Mouse (Mus musculus) forebrain, embryonic 10.5 days (tissue): ENCODE data around the gene Mon1b. TPM values are rescaled to one million over a fixed set of nuclear protein-coding genes. Genes with fewer than 3 reads are reported as not detected.

Experiments
- DNase-seq: peaks from one replicate; pipeline ENCODE4 v3.0.0-alpha.2; 2017; ENCODE audit warnings: low spot score; ENCODE audit errors: extremely low spot score
- H3K27ac ChIP-seq: fragments of 300-500 bp; sonication (generic); 2 replicates; pipeline ENCODE4 v1.5.1; 2016; ENCODE audit warnings: mild to moderate bottlenecking
- H3K27me3 ChIP-seq: fragments of 300-500 bp; sonication (generic); 2 replicates; pipeline ENCODE4 v1.6.1; 2016; ENCODE audit warnings: mild to moderate bottlenecking; ENCODE audit not compliant: poor library complexity, severe bottlenecking
- H3K36me3 ChIP-seq: fragments of 300-500 bp; sonication (generic); replicated peaks from 2 replicates; pipeline ENCODE4 v1.6.1; 2016; ENCODE audit warnings: mild to moderate bottlenecking, moderate library complexity
- H3K4me1 ChIP-seq: fragments of 300-500 bp; sonication (generic); 2 replicates; pipeline ENCODE4 v1.6.1; 2016
- H3K4me3 ChIP-seq: fragments of 300-500 bp; sonication (generic); 2 replicates; pipeline ENCODE4 v1.5.1; 2016; ENCODE audit warnings: mild to moderate bottlenecking, moderate library complexity
- H3K9me3 ChIP-seq: fragments of 300-500 bp; sonication (generic); 2 replicates; pipeline ENCODE4 v1.6.1; 2016; ENCODE audit warnings: mild to moderate bottlenecking, moderate library complexity
- WGBS: fragments of 180-500 bp; shearing (Covaris S2); methylation state at CpG from one replicate; pipeline ENCODE4 v1.1.7; 2016; 5-methylcytosine and 5-hydroxymethylcytosine counted together
- polyA plus RNA-seq: library from polyadenylated mRNA; unstranded; fragments of >200 nt; fragmentation: Nextera tagmentation; extraction: Ambion mirVana; gene quantifications from 2 replicates; pipeline ENCODE4 v1.2.1, GENCODE M21; 2016

The Mon1b gene
- polyA plus RNA-seq, 1 experiment from 2014 or later = 8.7 TPM

- Histone ChIP-seq H3K27me3 (no peaks in the 10 kb centered on the region), H3K4me1 (no peaks in the 10 kb centered on the region), H3K9me3 (no peaks in the 10 kb centered on the region), H3K36me3 (no peaks in the 10 kb centered on the region), H3K27ac (no peak overlapping the region), H3K4me3 (no peak overlapping the region)
- DNase-seq = no peak
- WGBS = 94% methylated on average over 5 of the region's 5 CpGs
Observed at GRCm38 (mm10) chr8:113656154-113656553, 20.8 kb downstream of the Mon1b start.

DNA sequence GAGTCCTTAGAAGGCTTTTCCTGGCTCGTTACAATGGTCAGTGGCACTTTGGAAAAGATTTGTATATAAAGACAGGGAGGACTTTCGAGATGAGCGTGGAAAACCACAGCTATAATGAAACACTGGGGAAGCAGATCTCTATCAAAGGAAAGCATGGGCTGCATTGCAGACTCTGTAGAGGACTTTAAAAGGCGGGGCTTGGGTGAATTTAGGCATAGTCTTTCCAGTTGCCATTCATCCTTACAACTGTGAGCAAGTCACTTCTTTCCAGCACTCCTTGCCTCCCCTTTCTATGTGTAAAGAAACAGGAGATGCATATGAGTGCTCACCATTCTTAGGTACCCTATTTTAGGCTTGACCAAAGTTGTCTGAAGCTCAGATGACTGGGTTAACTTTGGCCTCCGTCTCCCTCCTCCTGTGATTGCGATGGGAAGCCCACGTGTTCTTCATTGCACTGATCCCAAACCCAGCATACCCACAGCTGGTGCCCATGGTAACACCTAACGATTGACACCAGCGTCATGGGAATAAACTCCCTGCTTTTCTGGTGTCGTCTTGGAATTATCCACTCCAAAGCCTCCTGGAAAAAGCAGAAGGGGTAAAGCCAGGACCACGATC lies 21.4 kb downstream of the Mon1b start:
- Histone ChIP-seq H3K9me3 (no peaks in the 10 kb centered on the region), H3K27me3 (no peaks in the 10 kb centered on the region), H3K36me3 (no peaks in the 10 kb centered on the region), H3K27ac (no peak overlapping the region), H3K4me3 (no peak overlapping the region), H3K4me1 (no peaks in the 10 kb centered on the region)
- 84% methylated on average over 11 of the region's 11 CpGs for WGBS
- no peak for DNase-seq

GRCm38 (mm10) chr8:113660128-113660527 lies 24.7 kb downstream of the Mon1b start:
- DNase-seq = no peak
- H3K4me3 ChIP-seq = no peak overlapping the region
- H3K4me1 ChIP-seq = peaks cover 5% of the 10 kb centered on the region
- H3K9me3 ChIP-seq = no peaks in the 10 kb centered on the region
- H3K27ac ChIP-seq = no peak overlapping the region
- WGBS = 92% methylated on average over 1 of the region's 1 CpGs
- H3K36me3 ChIP-seq = no peaks in the 10 kb centered on the region
- H3K27me3 ChIP-seq = no peaks in the 10 kb centered on the region

DNA sequence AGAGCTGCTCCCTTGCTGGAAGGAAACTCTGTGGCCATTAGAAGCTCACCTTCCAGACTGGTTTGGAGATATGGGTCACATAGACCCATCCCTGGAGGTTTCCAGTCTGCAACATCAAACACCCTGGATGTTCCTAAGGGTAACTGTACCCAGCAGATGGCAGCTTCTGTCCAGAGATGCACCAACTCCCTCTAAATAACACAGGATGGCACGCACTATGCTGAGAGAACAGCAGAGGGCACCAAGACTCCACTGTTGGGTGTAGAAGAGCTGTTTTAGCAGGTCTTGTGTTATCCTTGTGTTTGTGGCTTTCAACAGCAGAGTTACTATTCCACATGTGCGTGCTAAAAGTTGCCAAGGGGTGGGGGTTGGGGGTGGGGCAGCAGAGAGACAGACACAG lies 29.2 kb downstream of the Mon1b start:
- peak; percentile 76 for DNase-seq
- Histone ChIP-seq H3K9me3 (no peaks in the 10 kb centered on the region), H3K36me3 (no peaks in the 10 kb centered on the region), H3K27me3 (no peaks in the 10 kb centered on the region), H3K27ac (peak overlapping the region; percentile 48), H3K4me1 (peaks cover 36% of the 10 kb centered on the region), H3K4me3 (no peak overlapping the region)
- WGBS = 16% methylated on average over 2 of the region's 2 CpGs

DNA sequence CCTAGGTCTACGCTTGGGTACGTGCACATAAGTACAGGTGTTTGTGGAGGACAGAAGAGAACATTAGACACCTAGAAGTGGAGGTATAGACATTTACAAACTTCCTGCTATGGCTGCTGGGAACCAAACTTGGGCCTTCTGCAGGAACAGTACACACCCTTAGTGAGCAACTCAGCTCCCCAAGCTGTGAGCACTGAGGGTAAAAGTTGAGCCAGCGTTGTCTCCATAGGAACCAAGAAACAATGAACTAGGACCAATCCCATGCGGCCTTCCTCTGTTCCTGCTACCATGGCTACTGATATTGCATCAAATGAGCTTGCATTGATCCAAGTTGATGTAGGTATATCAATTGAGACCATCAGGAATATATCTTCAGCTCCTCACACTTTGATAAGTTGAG lies 29.6 kb downstream of the Mon1b start:
- Histone ChIP-seq H3K4me1 (peaks cover 40% of the 10 kb centered on the region), H3K27me3 (no peaks in the 10 kb centered on the region), H3K36me3 (no peaks in the 10 kb centered on the region), H3K9me3 (no peaks in the 10 kb centered on the region), H3K27ac (peak overlapping the region; percentile 48), H3K4me3 (no peak overlapping the region)
- 62% methylated on average over 4 of the region's 4 CpGs for WGBS
- no peak for DNase-seq

GRCm38 (mm10) chr8:113665951-113666350 lies 30.6 kb downstream of the Mon1b start:
- WGBS = 89% methylated on average over 8 of the region's 8 CpGs
- peak overlapping the region; percentile 65; the same call in 1 of the 2 replicates for H3K27ac ChIP-seq
- H3K4me3 ChIP-seq = no peak overlapping the region
- peaks cover 40% of the 10 kb centered on the region for H3K4me1 ChIP-seq
- no peak for DNase-seq
- H3K9me3 ChIP-seq = no peaks in the 10 kb centered on the region
- no peaks in the 10 kb centered on the region for H3K36me3 ChIP-seq
- no peaks in the 10 kb centered on the region for H3K27me3 ChIP-seq

- 53% methylated on average over 16 of the region's 16 CpGs for WGBS
- Histone ChIP-seq H3K9me3 (no peaks in the 10 kb centered on the region), H3K27ac (peak overlapping the region; percentile 65), H3K4me1 (peaks cover 40% of the 10 kb centered on the region), H3K4me3 (no peak overlapping the region), H3K27me3 (no peaks in the 10 kb centered on the region), H3K36me3 (no peaks in the 10 kb centered on the region)
- DNase-seq = peak; percentile 32
Observed at GRCm38 (mm10) chr8:113666714-113667432, 31.5 kb downstream of the Mon1b start.

DNA sequence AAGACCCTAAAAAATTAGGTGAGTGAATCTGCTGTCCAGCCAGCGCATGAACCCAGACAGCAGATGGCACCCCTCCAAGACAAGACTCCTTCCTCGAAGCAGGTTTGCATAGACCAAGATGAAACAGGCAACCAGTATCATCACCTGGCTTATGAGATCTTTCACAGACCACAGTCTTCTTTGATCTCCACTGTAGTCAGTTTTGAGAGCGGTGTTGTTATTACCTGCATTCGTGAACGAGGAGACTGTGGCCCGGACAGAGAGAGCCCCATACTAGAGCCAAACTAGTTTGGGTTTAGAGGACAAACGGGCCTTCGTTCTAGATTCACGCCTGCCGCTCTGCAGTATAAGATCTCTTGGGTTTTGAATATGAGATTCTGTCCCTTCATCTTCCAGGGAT lies 34.5 kb downstream of the Mon1b start:
- Histone ChIP-seq H3K27ac (no peak overlapping the region), H3K9me3 (no peaks in the 10 kb centered on the region), H3K36me3 (no peaks in the 10 kb centered on the region), H3K4me1 (peaks cover 50% of the 10 kb centered on the region), H3K4me3 (no peak overlapping the region), H3K27me3 (no peaks in the 10 kb centered on the region)
- 92% methylated on average over 10 of the region's 10 CpGs for WGBS
- no peak for DNase-seq

GRCm38 (mm10) chr8:113672599-113673255 lies 37.3 kb downstream of the Mon1b start:
- H3K4me3 ChIP-seq = no peak overlapping the region
- 85% methylated on average over 11 of the region's 11 CpGs for WGBS

GRCm38 (mm10) chr8:113673300-113673699 lies 37.9 kb downstream of the Mon1b start:
- DNase-seq = no peak
- 28% methylated on average over 3 of the region's 3 CpGs for WGBS
- no peaks in the 10 kb centered on the region for H3K36me3 ChIP-seq

More at GRCm38 (mm10) chr8:113672599-113673255, 37.3 kb downstream of the Mon1b start:
- H3K4me1 ChIP-seq = peaks cover 24% of the 10 kb centered on the region
- H3K27me3 ChIP-seq = no peaks in the 10 kb centered on the region
- no peaks in the 10 kb centered on the region for H3K36me3 ChIP-seq
- no peak for DNase-seq
- no peak overlapping the region for H3K27ac ChIP-seq
- H3K9me3 ChIP-seq = no peaks in the 10 kb centered on the region

DNA sequence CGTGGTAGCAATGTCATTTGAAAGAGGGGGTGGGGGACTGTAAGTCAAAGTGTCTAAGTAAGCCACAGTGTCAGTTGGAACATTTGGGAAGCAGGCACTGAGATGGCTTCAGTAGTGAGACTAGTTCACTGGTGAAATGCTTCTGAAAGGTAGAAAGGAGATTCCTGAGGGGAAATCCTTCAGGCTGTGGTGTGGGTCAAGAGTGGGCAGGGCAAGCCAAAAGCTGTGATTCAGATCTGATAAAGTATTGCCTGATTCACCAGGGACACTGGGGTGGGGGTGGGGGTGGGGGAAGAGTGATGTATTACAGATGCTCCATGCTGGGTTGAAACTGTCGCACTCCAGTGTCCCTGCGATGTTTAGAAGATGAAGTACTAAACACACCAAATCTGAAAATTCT lies 39.2 kb downstream of the Mon1b start:
- H3K36me3 ChIP-seq = no peaks in the 10 kb centered on the region
- no peak for DNase-seq
- no peak overlapping the region for H3K4me3 ChIP-seq
- no peak overlapping the region for H3K27ac ChIP-seq
- no peaks in the 10 kb centered on the region for H3K27me3 ChIP-seq
- 94% methylated on average over 3 of the region's 3 CpGs for WGBS
- peaks cover 17% of the 10 kb centered on the region for H3K4me1 ChIP-seq
- H3K9me3 ChIP-seq = no peaks in the 10 kb centered on the region

More at GRCm38 (mm10) chr8:113673300-113673699, 37.9 kb downstream of the Mon1b start:
- H3K4me3 ChIP-seq = no peak overlapping the region
- H3K9me3 ChIP-seq = no peaks in the 10 kb centered on the region
- peaks cover 22% of the 10 kb centered on the region for H3K4me1 ChIP-seq
- H3K27me3 ChIP-seq = no peaks in the 10 kb centered on the region
- H3K27ac ChIP-seq = no peak overlapping the region

DNA sequence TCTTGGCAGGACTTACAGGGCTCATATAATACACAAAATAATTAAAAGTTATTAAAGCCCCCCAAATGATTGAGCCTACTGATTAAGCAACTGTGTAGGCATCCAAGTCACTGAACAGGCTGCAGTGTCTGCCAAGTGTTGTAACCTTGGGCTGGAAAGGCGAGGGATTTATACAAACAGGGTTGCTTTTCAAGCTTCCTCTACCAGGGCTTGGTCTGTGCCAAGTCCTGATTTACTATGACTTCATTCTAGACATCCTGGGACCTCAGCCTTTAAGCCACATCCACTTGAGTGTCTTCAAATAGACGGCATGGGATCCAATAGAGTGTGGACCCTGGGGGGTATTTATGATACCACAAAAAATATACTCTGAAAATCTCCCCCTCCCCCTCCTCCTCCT lies 39.9 kb downstream of the Mon1b start:
- 89% methylated on average over 2 of the region's 2 CpGs for WGBS
- Histone ChIP-seq H3K4me1 (peaks cover 14% of the 10 kb centered on the region), H3K27ac (no peak overlapping the region), H3K9me3 (no peaks in the 10 kb centered on the region), H3K4me3 (no peak overlapping the region), H3K36me3 (no peaks in the 10 kb centered on the region), H3K27me3 (no peaks in the 10 kb centered on the region)
- no peak for DNase-seq

DNA sequence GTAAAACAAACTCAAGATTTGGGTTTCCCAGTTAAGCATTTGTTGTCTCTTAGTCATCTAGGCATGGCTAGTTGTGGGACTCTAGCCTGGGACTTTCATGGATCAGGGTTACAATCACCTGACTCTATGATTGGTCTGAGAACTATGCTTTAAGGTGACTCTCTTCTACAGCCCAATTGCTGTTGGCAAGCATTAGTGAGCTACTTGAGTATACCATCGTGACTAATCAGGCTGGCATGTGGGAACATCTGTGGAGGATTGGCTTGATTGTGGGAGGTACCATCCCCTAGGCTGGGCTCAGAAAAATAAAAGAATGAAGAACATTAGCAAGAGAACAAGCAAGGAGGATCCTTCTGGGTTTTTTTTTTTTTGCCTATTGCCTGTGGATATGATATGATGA lies 41.4 kb downstream of the Mon1b start:
- 81% methylated on average over 1 of the region's 1 CpGs for WGBS
- DNase-seq = no peak
- no peaks in the 10 kb centered on the region for H3K27me3 ChIP-seq

More for the DNA sequence above, 41.4 kb downstream of the Mon1b start:
- Histone ChIP-seq H3K36me3 (no peaks in the 10 kb centered on the region), H3K4me3 (no peak overlapping the region), H3K27ac (no peak overlapping the region), H3K4me1 (peaks cover 14% of the 10 kb centered on the region), H3K9me3 (no peaks in the 10 kb centered on the region)
